Mouse (Mus musculus): Measurements from ENCODE around the gene Tbcd. TPM values are rescaled to one million over a fixed set of nuclear protein-coding genes. Genes with fewer than 3 reads are reported as not detected.
A peak's percentile ranks its signal among the peaks of the same experiment; 100 is the strongest.

The Tbcd gene
- polyA plus RNA-seq, 1 experiment from 2014 or later = 21.0 TPM

GRCm38 (mm10) chr11:121434156-121435155 lies 17.3 kb upstream of the Tbcd start, which contains the start of gene Fn3k:
TSS of gene Fn3k (plus strand) at chr11:121434913.
- Histone ChIP-seq H3K36me3 (peaks cover 19% of the 10 kb centered on the region), H3K9ac (peak within 1 kb of the TSS; percentile 80), H3K4me2 (peak within 1 kb of the TSS; percentile 88), H3K4me3 (peak within 1 kb of the TSS; percentile 61), H3K4me1 (peaks cover 35% of the 10 kb centered on the region), H3K27ac (replicated peaks) (peak within 1 kb of the TSS; percentile 79), H3K27me3 (replicated peaks) (no peaks in the 10 kb centered on the region), H3K9me3 (no peaks in the 10 kb centered on the region)
- ATAC-seq (ENCODE audit: extremely low read depth, insufficient number of reproducible peaks, low FRiP score, low TSS enrichment) = peak; percentile 81
- WGBS = 7% methylated on average over 30 of the region's 30 CpGs

- 61% methylated on average over 5 of the region's 5 CpGs for WGBS
- H3K36me3 ChIP-seq = no peaks in the 10 kb centered on the region
These were observed 14.5 kb upstream of the Tbcd start for GRCm38 (mm10) chr11:121437236-121437635.

GRCm38 (mm10) chr11:121439686-121440292 lies 12.0 kb upstream of the Tbcd start:
- WGBS = 62% methylated on average over 5 of the region's 5 CpGs
- no peak overlapping the region for H3K9ac ChIP-seq
- H3K9me3 ChIP-seq = no peaks in the 10 kb centered on the region
- no peak for ATAC-seq (ENCODE audit: extremely low read depth, insufficient number of reproducible peaks, low FRiP score, low TSS enrichment)
- no peak overlapping the region for H3K4me2 ChIP-seq
- peaks cover 13% of the 10 kb centered on the region for H3K4me1 ChIP-seq
- H3K36me3 ChIP-seq = no peaks in the 10 kb centered on the region
- no peak overlapping the region for H3K27ac ChIP-seq (replicated peaks)
- H3K4me3 ChIP-seq = no peak overlapping the region
- H3K27me3 ChIP-seq (replicated peaks) = peaks cover 13% of the 10 kb centered on the region

More at GRCm38 (mm10) chr11:121437236-121437635, 14.5 kb upstream of the Tbcd start:
- no peaks in the 10 kb centered on the region for H3K9me3 ChIP-seq
- H3K9ac ChIP-seq = no peak overlapping the region
- H3K27ac ChIP-seq (replicated peaks) = no peak overlapping the region
- no peak overlapping the region for H3K4me3 ChIP-seq
- no peak for ATAC-seq (ENCODE audit: extremely low read depth, insufficient number of reproducible peaks, low FRiP score, low TSS enrichment)
- H3K27me3 ChIP-seq (replicated peaks) = no peaks in the 10 kb centered on the region
- peaks cover 35% of the 10 kb centered on the region for H3K4me1 ChIP-seq
- H3K4me2 ChIP-seq = no peak overlapping the region

GRCm38 (mm10) chr11:121441653-121442052 lies 10.1 kb upstream of the Tbcd start:
- ATAC-seq (ENCODE audit: extremely low read depth, insufficient number of reproducible peaks, low FRiP score, low TSS enrichment) = no peak
- Histone ChIP-seq H3K9me3 (no peaks in the 10 kb centered on the region), H3K4me1 (0 out of 2 replicates have a peak, but pooled peaks cover 3% of the 10 kb centered on the region), H3K4me2 (no peak overlapping the region), H3K27ac (replicated peaks) (no peak overlapping the region), H3K4me3 (no peak overlapping the region), H3K27me3 (replicated peaks) (peaks cover 24% of the 10 kb centered on the region), H3K9ac (no peak overlapping the region), H3K36me3 (no peaks in the 10 kb centered on the region)
- 78% methylated on average over 4 of the region's 4 CpGs for WGBS

DNA sequence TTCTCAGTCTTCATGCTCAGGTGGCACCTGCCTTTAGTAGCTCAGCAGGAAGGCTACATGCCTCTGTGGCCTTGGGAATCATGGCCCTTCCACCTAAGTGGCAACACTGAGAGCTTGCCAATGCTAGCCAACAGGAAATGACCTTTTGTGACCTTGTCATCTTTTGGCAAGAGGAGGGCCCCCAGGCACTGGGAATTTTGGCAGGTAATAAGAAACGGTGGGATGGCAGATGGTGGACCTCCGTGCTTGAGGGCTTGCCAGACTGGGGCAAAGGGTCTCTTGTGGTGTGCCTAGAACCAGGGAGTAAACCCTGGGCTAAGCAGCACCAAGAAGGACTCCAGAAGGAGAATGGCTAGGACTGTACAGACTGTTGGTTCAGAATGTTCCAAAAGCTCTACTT lies 9.7 kb upstream of the Tbcd start:
- peaks cover 25% of the 10 kb centered on the region for H3K27me3 ChIP-seq (replicated peaks)
- no peaks in the 10 kb centered on the region for H3K9me3 ChIP-seq
- no peak for ATAC-seq (ENCODE audit: extremely low read depth, insufficient number of reproducible peaks, low FRiP score, low TSS enrichment)
- H3K4me3 ChIP-seq = no peak overlapping the region
- H3K4me2 ChIP-seq = no peak overlapping the region
- H3K9ac ChIP-seq = no peak overlapping the region
- WGBS = 64% methylated on average over 2 of the region's 2 CpGs
- H3K36me3 ChIP-seq = no peaks in the 10 kb centered on the region
- 0 out of 2 replicates have a peak, but pooled peaks cover 3% of the 10 kb centered on the region for H3K4me1 ChIP-seq
- no peak overlapping the region for H3K27ac ChIP-seq (replicated peaks)

- WGBS = 21% methylated on average over 9 of the region's 9 CpGs
- no peaks in the 10 kb centered on the region for H3K9me3 ChIP-seq
- no peak overlapping the region for H3K27ac ChIP-seq (replicated peaks)
- no peak for ATAC-seq (ENCODE audit: extremely low read depth, insufficient number of reproducible peaks, low FRiP score, low TSS enrichment)
- H3K36me3 ChIP-seq = peaks cover 17% of the 10 kb centered on the region
- peak overlapping the region; percentile 84 for H3K9ac ChIP-seq
- peak overlapping the region; percentile 85 for H3K4me2 ChIP-seq
- H3K4me3 ChIP-seq = peak overlapping the region; percentile 87
- peaks cover 18% of the 10 kb centered on the region for H3K4me1 ChIP-seq
- peaks cover 7% of the 10 kb centered on the region for H3K27me3 ChIP-seq (replicated peaks)
These were observed 478 bp upstream of the Tbcd start for GRCm38 (mm10) chr11:121451216-121451726.

DNA sequence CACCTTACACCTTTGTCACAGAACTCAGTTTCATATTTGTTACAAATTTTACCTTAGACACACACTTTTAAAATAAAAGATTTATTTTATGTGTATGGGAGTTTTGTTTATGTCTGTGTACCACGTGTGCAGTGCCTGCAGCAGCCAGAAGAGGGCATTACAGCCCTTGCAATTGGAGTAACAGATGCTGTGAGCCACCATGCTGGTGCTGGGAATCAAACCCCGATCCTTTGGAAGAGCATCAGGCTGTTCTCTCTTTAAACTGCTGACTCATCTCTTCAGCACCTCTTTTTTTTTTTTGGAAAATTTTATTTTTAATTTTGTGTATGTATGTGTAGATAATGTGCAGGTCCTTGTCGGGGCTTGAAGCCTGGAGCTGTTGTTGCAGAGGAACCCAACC lies 6.1 kb downstream of the Tbcd start:
- H3K4me1 ChIP-seq = peaks cover 5% of the 10 kb centered on the region
- H3K36me3 ChIP-seq = peaks cover 77% of the 10 kb centered on the region
- WGBS = 85% methylated on average over 3 of the region's 3 CpGs
- H3K9ac ChIP-seq = no peak overlapping the region
- no peak overlapping the region for H3K4me3 ChIP-seq
- no peak overlapping the region for H3K27ac ChIP-seq (replicated peaks)
- no peak for ATAC-seq (ENCODE audit: extremely low read depth, insufficient number of reproducible peaks, low FRiP score, low TSS enrichment)
- H3K4me2 ChIP-seq = no peak overlapping the region
- H3K27me3 ChIP-seq (replicated peaks) = no peaks in the 10 kb centered on the region
- H3K9me3 ChIP-seq = no peaks in the 10 kb centered on the region

GRCm38 (mm10) chr11:121467408-121467807 lies 15.7 kb downstream of the Tbcd start:
- Histone ChIP-seq H3K36me3 (peaks cover 52% of the 10 kb centered on the region), H3K4me2 (no peak overlapping the region), H3K4me3 (no peak overlapping the region), H3K27me3 (replicated peaks) (no peaks in the 10 kb centered on the region), H3K27ac (replicated peaks) (no peak overlapping the region), H3K4me1 (no peaks in the 10 kb centered on the region), H3K9ac (no peak overlapping the region), H3K9me3 (no peaks in the 10 kb centered on the region)
- no peak for ATAC-seq (ENCODE audit: extremely low read depth, insufficient number of reproducible peaks, low FRiP score, low TSS enrichment)
- 88% methylated on average over 6 of the region's 6 CpGs for WGBS

GRCm38 (mm10) chr11:121474831-121475230 lies 23.1 kb downstream of the Tbcd start:
- Histone ChIP-seq H3K4me3 (no peak overlapping the region), H3K36me3 (peaks cover 32% of the 10 kb centered on the region), H3K9ac (no peak overlapping the region), H3K27me3 (replicated peaks) (no peaks in the 10 kb centered on the region), H3K4me2 (no peak overlapping the region), H3K4me1 (no peaks in the 10 kb centered on the region), H3K9me3 (no peaks in the 10 kb centered on the region), H3K27ac (replicated peaks) (no peak overlapping the region)
- 81% methylated on average over 3 of the region's 3 CpGs for WGBS
- no peak for ATAC-seq (ENCODE audit: extremely low read depth, insufficient number of reproducible peaks, low FRiP score, low TSS enrichment)

DNA sequence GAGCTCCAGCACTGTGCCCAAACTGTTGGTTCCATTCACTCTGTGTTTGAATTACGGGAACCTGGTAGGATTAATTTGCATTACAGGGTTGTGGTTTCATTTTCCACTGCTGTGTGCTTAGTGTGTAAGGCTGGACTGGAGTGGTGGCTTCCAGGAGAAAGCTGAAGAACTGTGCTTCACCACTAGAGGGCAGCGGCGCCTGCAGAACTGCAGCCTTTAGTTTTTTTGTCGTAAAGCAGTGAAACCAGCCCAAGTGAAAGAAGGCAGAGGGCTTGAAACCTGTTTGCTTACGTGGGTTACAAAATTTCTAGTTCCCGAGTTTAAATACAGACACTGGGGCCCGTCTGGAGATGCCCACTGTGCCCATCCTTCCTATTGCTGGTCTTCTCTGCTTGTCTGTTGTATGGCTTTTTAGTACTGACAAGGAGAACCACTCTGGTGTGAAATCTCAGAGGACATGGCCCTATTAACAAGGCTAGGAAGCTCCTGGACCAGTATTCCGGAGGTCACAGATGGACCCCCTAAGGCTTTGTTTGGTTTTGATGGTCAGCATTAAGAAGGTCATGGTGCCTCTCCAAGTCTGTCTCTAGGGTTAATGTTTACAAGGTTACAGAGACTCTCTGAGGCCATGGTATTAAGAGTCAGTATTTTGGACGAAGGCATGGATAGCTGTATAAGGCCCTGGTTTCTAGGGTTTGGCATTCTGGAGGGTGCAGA lies 24.1 kb downstream of the Tbcd start:
- ATAC-seq (ENCODE audit: extremely low read depth, insufficient number of reproducible peaks, low FRiP score, low TSS enrichment) = no peak
- Histone ChIP-seq H3K27ac (replicated peaks) (no peak overlapping the region), H3K9ac (no peak overlapping the region), H3K36me3 (peaks cover 27% of the 10 kb centered on the region), H3K4me3 (no peak overlapping the region), H3K4me1 (no peaks in the 10 kb centered on the region), H3K4me2 (no peak overlapping the region), H3K9me3 (no peaks in the 10 kb centered on the region), H3K27me3 (replicated peaks) (no peaks in the 10 kb centered on the region)
- 31% methylated on average over 9 of the region's 9 CpGs for WGBS

All from heart, embryonic 13.5 days (tissue).